Mouse (Mus musculus) G1E-ER4 (cell line): Measurements from ENCODE around the gene Pdf. TPM values are rescaled to one million over a fixed set of nuclear protein-coding genes. Genes with fewer than 3 reads are reported as not detected.

ENCODE experiments used
- GATA1 ChIP-seq: IDR thresholded peaks from one replicate; pipeline ENCODE4 v1.8.0; 2012; ENCODE audit warnings: low read length, inconsistent platforms
- polyA plus RNA-seq: library from polyadenylated mRNA; stranded (reverse); fragments of >175 nt; gene quantifications from 2 replicates; pipeline ENCODE4 v1.2.3, GENCODE M21; 2012

Gene Pdf
- polyA plus RNA-seq, 1 experiment = 8.1 TPM

DNA sequence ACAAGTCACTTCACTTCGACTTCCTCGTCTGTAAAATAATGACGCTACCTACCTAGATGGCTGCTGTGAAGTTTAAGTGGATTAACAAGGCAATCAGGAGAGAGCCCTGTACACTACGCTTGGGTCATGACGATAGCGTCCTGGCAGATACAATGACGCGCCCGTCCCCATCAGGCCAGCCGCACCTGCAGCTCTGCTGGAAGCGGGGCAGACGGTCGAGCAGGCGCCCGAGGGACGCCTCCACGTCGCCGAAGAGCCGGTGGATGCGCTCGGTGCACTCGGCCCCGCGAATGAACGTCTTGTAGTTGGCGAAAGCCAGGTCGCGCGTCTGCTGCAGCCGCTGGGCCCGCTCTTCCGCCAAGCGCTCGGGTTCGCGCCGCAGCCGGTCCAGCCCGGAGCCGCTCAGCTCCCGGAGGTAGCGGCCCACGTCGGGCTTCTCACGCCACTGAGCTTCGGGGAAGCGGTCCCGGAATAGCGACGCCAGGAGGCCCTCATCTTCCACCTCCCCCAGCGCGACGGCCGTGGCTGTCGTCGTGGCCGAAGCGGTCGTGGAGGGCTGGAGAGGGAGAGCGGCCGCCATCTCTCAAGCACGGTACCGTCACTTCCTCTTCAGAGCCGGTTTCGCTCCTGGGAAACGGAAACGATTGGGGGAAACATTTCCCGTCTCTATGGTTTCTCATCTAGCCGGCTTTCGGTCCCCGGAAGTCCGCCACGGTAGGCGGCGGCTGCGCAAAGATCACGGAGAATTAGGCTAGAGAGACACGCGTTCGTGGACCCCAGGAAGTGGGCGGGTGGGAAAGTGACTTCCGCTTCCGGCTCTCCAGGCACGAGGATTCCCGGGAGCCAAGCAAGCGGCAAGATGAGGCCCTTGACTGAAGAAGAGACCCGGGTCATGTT lies 7.9 kb upstream of the Pdf start, which contains the start of the genes Cog8 and Nip7:
Cog8 (minus strand) TSS at position 614 of the 897 bp plus-strand sequence.
Nip7 (plus strand) TSS at position 802 of the 897 bp plus-strand sequence.
- TF ChIP-seq GATA1 = no peak

DNA sequence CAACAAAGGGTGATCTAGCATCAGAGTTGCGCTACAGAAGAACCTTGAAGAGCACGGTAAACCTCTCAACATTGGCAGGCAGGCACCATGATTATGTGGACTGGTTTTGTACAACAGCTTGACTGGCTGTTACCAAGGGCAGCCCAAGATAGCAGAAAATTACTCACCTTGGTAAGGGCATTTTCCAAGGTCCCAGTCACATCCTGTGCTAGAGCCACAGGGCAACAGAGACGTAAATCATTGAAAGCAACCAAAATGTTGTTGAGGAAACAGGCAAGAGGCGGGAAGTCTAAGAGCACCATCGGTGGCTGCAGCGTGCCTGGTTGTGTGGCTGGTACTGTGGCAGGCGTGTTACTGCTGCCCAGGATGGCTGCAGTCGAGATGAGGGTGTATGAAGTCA lies 3.6 kb upstream of the Pdf start:
- TF ChIP-seq GATA1 = no peak

DNA sequence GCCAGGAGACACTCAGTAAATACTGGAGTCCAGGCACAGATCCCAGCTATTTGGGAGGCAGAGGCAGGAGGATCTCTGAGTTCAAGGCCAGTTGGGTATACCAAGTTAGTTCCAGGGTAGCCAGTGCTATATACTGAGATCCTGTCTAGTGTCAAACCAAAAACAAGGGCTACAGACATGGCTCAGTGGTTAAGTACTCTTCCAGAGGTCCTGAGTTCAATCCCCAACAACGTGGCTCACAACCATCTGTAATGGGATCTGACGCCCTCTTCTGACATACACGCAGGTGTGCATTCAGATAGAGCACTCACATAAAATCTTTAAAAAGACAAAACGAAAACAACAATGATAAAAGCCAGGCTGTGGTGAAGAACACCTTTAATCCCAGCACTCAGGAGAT lies 1.1 kb upstream of the Pdf start:
- no peak for TF ChIP-seq GATA1

DNA sequence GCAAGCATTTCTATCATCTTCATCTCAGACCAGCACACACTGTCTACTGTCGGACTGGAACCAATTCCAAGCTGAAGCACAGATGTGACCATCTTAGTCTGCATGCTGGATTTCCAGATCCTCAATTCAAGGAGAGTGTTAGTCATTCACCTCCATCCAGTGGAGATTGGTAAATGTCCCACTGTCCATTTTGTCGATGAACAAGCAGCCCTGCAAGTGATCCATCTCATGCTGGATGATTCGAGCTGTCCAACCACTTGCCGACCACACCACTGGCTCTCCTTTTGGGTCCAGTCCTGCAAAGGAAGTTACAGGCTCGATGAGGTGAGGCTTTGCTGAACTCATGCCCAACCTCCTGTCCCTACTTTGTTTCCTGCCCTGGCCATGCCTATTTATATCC lies 1.4 kb downstream of the Pdf start:
- TF ChIP-seq GATA1 = no peak

DNA sequence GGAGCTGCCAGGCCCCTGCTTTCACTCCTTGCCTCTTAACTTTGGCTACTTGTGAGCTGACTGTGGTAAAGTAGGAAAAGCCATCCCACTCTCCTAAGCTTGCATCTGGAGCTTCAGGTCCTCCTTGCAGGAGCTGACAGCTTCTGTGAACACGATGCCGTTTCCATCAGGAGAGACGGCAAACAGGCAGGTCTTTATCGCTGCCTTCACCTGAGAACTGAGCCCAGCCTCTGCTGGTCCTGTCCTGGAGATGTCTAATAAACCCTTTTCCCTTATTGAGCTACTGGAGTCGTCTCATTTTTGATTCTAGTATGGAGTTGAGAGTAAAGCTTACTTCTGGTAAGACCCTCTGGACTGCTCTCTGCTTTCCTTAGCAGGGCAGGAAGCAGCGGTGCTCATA lies 2.9 kb downstream of the Pdf start:
- TF ChIP-seq GATA1 = no peak

DNA sequence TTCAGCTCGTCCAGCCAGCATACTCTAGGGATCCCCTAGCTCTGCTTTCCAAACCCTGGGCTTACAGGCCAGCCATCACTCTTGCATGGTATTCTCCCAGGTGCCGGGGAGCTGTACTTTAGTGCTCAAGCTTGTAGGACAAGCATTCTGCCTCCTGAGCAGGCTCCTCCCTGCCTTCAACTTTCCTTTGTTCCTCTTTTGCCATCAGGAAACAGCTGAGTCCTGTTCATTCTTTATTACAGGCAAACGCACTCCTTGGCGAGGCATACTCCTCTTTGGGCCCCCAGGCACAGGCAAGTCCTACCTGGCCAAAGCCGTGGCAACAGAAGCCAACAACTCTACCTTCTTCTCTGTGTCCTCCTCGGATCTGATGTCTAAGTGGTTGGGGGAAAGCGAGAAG lies 7.8 kb downstream of the Pdf start:
- no peak for TF ChIP-seq GATA1

DNA sequence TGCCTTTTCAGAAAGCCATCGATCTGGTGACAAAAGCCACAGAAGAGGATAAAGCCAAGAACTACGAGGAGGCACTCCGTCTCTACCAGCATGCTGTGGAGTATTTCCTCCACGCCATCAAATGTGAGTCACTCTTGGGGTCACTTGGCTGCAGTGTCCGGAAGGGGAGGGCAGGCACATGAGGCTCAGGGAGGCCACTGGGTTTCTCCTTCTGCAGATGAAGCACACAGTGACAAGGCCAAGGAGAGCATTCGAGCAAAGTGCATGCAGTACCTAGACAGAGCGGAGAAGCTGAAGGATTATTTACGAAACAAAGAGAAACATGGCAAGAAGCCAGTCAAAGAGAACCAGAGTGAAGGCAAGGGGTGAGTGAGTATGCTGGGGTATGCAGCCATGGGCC lies 11.8 kb downstream of the Pdf start:
- no peak for TF ChIP-seq GATA1

DNA sequence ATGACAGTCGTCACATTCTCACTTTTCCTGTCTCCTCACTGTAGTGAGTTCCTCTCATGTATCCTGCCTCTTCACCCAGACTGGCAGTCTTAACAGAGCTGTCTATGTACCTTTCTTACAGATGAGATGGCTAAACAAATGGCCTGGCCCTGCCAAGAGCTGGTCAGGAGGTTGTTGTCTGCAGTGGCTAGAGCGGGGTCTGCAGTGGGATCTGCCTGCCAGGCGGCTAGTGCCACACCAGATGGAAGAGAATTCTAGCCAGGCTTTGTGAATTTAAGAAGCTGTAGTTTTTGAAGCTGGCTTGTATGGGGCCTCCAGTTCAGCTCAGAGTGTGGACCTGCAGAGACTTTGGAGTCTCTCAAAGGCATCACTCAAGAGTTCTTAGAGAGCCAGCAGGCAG lies 12.8 kb downstream of the Pdf start:
- no peak for TF ChIP-seq GATA1

DNA sequence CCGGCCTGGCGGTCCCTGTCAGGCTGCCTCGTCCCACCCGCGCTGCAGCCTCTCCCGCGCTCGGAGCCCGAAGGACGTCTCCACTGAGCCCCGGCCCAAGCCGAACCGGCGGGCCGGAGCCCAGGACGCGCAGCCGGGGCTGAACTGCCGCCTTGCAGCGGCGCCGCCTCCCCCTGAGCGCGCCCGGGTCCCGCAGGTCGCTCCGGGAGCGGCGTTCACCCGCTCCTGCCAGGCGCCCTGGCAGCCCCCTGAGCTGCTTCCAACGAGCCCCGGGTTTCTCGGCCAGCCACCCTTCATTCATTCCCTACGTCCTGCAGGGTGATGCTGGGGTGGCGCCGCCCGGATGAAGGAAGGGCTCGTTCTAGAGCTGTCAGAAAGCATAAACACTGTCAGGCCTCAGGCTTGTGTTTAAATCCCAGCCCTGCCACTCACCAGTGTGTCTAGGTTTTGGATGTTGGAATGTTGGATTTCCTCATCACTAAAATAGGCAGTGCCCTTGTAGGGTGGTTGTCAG lies 16.8 kb downstream of the Pdf start:
- TF ChIP-seq GATA1 = no peak

DNA sequence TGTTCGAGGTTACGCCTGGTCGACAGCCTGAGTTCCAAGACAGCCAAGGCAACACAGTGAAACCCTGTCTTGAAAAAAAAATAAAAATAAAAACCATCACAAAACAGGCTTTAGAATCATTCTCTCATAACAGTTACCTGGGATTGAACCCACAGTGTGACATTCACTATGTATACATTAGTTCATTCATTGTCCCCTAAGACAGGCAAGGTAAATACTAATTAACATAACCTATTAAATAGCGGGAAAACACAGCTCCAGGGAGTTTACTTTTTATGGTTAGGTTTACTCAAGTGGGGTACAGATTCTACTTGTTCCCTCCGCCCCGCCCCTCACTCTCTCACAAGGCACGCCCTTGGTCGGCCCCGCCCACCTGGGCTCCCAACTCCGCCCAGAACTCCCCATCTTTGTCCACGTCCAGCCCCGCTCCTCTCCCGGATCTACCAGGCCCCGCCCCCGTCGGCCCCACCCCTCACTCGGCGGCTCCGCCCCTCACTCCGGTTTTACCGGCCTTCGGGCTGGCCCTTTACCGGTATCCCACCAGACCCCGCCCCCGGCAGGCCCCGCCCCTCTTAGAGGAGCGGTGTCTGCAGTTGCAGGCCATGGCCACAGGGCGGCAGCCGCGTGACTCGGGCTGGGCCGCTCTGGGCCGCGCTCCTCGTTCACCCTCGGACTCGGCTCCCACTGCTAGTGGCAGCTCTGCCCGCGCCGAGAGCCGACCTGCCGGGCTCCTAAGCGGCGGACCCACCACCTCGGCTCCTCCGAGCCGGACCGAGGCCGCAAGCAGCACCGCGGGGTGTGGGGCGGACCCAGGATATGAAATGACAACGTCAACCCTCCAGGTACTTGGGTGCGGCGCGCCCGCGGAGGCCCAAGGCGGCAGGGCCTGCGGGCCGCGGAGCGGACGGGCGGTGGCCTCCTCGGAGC lies 17.5 kb downstream of the Pdf start, which contains the start of gene Vps4a:
Vps4a (plus strand) TSS at position 573 of the 927 bp plus-strand sequence.
- TF ChIP-seq GATA1 = no peak

DNA sequence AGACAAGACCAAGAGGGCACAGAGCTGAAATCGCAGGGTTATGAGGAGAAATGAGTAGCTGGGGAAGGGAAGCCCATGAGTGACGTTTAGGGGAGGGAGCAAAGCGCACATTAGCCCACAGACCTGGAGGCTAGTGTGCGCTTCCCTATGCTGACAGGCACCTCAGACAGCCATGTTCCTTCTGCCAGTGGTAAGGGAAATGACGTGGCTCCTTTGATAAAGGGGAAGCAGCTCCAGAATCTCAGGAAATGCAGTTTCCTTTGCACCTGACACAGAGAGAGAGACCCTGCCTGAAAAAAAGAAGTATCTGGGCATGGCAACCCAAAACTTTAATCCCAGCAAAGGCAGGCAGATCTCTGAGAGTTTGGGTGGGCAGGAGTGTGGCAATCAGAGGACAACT lies 18.4 kb downstream of the Pdf start:
- no peak for TF ChIP-seq GATA1

DNA sequence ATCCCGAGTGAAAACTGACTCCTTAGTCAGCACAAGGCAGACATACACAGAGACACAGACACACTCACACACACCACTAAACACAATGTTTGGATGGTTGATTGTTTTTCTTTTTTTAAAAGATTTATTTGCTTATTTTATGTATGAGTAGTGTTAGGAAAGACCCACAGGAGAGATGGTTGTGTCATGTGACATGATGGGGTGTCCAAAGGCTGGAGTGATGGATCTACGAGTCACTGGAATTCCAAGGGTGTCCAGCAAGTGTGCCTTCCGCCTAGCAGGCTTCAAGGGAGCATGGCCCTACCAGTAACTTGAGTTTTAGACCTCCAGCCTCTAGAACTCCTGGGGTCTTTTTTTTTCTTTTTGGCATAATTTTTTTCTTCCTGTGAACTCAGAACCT lies 19.1 kb downstream of the Pdf start:
- no peak for TF ChIP-seq GATA1

DNA sequence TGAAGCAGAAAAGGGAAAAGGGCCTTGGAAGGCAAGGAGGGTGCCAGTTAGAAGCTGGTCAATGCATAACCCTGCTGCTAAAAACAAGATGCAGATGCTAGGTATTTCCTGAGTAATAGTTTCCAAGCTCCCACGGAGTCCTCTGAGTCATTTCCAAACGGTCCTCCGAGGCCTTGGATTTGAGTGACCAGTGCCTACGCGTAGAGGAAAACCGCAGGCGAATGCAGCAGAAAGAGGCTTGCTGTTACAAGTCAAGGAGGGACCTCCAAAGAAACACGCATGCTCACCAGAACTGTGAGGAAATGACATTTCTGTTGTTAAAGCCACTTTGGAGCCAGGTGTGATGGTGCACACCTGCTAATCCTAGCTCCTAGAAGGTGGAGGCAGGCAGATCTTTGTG lies 24.9 kb downstream of the Pdf start:
- no peak for TF ChIP-seq GATA1

DNA sequence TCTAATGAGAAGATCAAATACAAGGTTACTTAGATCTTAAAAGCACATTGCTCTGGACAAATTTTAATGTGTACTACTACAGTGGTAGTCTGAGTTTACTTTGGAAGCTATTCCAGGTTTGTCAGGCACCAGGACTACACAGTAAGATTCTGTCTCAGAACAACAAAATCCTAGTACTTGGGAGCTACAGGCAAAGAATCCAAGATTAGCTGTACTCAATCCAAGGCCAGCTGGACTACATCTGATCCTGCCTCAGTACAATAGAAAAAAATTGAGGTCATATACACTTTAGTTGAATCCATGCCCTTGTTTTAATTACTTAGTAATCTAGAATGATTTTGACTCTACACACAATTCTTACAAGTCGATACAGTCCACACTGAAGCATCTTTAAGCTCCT lies 33.5 kb downstream of the Pdf start:
- no peak for TF ChIP-seq GATA1

DNA sequence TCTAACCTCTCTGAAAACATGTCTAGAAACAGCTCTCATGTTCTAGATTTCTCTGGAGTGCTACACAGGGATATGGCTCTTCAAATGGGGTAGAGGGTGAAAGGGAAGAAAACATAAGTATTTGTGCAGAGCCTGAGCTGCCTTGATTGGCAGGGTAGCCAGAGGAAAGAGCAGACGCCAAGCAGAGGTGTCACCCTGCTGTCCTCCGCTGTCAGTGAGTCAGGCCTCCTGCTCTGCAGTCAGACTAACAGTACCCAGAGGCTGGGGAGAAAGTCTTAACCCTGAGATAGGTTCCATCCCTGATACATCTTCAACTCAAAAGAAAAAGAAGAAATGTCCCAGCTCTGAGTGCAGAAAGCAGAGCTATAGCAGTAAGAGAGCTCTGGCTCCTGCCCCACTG lies 35.7 kb downstream of the Pdf start:
- no peak for TF ChIP-seq GATA1

DNA sequence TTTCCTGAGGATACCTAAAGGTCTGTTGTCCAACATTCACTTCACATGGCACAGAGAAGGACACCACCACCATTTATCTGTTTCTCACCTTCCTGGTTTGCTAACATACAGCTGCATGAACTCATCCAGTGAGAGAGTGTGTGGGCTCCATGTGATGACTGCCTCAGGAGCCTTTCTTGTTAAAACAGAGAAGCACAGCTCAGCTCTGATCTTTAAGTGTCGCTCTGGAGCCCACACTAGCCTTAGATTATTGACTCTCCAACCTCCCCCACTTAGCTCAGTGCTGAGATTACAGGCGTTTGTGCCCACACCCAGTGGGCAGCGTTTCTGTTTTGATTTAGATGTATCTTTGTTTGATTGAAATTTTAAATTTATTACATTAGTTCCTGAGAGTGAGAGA lies 40.6 kb downstream of the Pdf start:
- no peak for TF ChIP-seq GATA1
